Mouse (Mus musculus): ENCODE measurements around the gene Dync1li2. TPM values are rescaled to one million over a fixed set of nuclear protein-coding genes. Genes with fewer than 3 reads are reported as not detected.

Gene Dync1li2
- total RNA-seq, 2 experiments from 2014 or later = 272 to 275 TPM

DNA sequence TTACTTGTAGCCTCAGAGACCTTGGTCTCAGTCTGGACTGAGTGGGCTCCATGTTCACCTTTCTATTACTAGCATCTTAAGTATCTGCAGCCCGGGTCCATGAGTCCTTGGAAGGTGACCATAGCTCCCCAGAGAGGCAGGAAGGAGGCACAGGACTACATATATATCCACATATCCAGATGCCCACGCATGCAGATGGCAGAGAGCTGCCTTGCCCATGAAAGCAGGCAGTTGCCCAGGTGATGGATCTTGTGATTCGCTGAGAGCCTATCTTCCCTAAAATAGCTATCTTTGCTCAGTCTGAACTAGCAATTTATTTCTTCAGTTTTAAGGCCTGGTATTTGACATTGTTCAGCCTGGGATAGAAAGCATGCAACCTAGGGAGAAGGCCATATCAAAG lies 31.4 kb downstream of the Dync1li2 start:
- H3K27ac ChIP-seq = peak overlapping the region; percentile 89
- no peak overlapping the region for H3K4me3 ChIP-seq
- DNase-seq (ENCODE audit: low spot score in 2 of 2) = peak; percentile 52 to 67
- no peak for TF ChIP-seq CTCF (conservative IDR thresholded peaks at IDR 0.05)

DNA sequence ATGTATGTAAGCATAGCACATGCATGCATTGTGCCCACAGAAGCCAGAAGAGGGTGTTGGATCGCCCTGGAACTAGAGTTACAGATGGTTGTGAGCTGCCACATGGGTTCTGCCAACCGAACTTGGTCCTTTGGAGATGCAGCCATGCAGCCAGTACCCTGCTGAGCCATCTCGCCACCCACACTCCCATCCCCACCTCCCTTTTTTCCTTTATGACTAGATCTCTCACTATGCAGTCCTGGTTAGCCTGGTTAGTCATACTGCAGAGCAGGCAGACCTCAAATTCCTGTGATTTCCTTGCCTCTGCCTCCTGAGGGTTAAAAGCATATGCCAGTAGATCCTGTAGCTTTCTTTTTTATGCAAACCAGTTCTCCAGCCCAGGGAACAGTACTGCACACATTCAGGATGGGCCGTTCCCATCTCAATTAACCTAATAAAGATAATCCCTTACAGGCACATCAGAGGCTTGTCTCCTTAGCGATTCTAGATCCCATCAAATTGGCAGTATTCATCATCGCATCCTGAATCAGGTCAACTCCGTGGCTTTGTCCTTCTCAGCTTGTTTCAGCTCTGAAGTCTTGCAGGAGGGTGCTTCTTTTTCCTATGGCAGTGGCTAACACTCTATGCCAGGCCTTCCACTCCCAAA lies 32.1 kb downstream of the Dync1li2 start:
- no peak overlapping the region for H3K4me3 ChIP-seq
- peak; percentile 27 to 54 for DNase-seq (ENCODE audit: low spot score in 2 of 2)
- H3K27ac ChIP-seq = peak overlapping the region; percentile 89
- no peak; the same call in 1 of the 2 replicates for TF ChIP-seq CTCF (conservative IDR thresholded peaks at IDR 0.05)

DNA sequence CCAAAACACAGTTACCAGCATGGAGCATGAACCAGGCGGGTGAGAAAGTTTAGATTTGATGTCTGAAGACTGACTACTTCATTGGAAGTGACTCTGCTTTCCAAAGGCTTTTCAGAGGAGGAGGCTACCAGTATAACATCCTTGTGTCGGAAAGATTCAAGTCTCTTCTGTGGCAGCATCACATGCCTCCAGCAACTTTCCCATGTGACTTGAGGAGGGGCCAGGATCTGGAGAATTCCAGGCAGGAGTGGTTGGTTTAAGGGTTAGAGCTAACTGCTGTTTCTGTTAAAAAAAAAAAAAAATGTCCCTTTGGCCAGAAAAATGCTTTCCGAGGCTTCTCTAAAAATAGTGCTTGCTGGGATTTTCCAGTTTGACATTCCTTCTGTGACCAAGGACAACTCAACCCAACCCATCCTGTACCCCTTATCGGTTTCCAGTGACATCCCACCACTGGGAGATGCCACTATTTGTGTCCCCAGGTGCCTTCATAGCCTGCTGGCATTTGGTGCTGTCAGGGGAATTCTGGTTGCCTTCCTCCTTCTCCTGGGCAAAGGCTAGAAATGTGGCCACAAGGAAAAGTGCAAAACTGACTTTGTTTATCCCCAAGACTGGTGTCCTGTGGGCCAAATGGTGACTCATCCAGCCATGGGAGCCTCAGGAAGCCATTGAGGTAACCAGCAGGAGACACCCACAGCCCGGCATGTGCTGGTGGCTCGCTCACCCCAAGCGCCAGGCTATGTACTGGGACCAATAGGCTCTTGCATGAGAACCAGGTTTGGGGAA lies 34.3 kb downstream of the Dync1li2 start:
- no peak overlapping the region for H3K4me3 ChIP-seq
- no peak overlapping the region for H3K27ac ChIP-seq
- DNase-seq (ENCODE audit: low spot score in 2 of 2) = no peak
- no peak for TF ChIP-seq CTCF (conservative IDR thresholded peaks at IDR 0.05)

DNA sequence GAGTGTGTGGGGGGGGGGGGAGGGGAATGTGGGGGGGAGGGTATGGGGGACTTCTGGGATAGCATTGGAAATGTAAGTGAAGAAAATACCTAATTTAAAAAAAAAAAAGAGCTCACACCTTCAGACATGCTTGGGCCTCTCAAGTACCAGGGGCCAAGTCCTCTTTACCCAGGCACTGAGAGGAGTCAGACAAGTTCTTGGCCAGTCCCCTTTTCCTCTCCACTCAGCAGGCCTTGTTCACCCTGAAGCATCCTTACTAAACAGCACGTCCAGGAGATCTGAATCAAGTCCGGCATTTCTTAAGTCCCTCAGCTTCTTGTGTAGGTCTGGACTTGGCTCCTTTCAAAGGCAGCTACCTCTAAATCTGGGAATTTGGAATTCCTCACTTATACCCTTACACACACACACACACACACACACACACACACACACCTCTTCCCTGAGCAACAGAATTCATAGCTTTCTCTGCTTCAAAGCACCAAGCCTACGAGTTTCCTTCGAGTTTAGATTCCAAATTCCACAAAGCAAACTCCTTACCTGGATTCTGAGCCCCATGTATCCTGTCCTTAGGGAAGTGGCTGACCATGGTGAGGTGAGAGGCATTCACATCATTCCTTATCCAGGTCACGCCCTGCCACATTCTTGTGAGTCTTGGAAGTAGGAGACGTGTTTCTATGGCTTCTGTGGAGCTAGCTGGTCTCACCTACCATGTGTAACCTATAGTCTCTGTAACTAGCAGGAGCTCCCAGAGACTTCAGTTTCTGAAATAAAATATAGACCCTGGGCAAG lies 36.3 kb downstream of the Dync1li2 start:
- no peak for TF ChIP-seq CTCF (conservative IDR thresholded peaks at IDR 0.05)
- Histone ChIP-seq H3K27ac (no peak overlapping the region), H3K4me3 (no peak overlapping the region)
- no peak for DNase-seq (ENCODE audit: low spot score in 2 of 2)

DNA sequence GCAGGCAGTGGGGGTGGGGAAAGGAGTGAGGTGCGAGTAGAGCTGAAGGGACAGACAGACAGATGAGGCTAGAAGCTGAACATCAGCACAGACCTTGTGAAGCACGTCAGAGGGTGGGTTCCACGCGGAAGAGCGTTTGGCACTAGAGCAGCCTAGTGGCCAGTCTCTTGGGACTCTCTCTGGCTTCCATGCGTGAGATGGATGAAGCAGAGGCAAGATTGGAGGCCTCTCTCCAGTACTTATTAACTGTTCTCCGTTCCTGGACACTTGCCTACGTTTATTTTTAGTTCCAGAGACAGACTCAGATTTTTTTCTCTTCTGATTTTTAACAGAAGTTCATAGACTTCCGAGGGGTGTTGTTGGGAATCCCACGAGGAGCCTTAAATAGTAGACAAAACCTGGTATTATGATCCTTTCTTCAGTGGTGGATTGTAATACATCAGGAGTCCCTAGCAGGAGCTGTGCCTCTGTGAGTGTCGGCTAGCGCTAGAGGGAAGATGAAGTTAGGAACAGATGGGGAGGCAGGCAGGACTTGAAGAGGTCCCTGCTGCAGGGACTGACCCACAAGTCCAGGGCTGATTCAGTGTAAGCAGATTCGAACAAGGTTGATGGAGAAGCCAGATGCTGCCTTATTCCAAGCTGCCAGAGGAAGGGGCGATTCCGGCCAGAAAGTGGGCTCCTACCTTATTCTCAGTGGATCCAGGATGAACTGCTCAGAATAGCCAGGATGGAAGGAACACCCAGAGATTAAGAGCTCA lies 37.2 kb downstream of the Dync1li2 start:
- no peak overlapping the region for H3K27ac ChIP-seq
- no peak for TF ChIP-seq CTCF (conservative IDR thresholded peaks at IDR 0.05)
- no peak overlapping the region for H3K4me3 ChIP-seq
- no peak for DNase-seq (ENCODE audit: low spot score in 2 of 2)

DNA sequence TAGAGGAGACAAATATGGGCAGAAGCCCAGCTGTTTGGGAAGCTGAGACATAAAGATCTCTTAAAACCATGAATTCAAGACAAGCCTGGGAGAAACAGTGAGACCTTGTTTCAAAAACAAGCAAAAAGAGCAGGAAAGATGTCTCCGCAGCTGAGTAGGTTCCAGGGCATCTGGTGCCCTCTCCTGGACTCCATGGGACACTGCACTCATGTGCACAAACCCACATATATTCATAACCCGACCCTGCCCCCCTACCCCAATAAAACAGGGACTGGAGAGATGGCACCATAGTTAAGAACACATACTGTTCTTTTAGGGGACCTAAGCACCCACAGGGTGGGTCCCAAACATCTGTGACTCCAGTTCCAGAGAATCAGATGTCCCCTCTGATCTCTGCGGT lies 39.3 kb downstream of the Dync1li2 start:
- Histone ChIP-seq H3K27ac (no peak overlapping the region), H3K4me3 (no peak overlapping the region)
- no peak for DNase-seq (ENCODE audit: low spot score in 2 of 2)
- peak; percentile 68 for TF ChIP-seq CTCF (conservative IDR thresholded peaks at IDR 0.05)

DNA sequence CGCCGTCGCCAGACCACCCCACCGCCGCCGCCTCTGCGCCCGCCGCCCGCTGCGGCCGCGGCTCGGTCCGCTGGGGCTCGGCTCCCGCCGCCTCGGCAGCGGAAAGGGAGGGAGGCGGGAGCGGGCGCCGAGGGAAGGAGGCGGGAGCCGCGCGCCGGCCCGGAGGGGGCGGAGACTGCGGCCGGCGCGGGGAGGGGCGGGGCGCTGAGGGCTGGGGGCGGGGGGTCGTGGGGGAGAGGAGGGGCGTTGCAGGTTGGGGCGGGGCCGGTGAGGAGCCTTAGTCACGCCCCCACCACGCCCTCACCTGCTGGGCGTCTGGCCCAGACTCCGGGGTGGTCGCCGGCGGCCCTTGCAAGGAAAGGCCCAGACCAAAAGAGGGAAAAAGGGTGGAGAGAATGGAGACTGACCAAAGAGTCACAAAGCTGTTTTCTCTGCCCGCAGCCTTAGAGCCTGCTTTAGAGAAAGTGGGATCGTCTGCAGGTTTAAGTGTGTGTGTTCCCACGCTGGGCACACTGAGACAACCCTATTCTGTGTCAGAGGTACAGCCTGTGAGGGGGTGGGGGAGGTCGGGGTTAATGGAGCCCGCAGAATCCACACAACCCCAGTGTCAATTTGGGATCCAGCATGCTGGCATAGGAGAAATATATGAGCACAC lies 47.0 kb downstream of the Dync1li2 start, which contains the start of gene Cmtm4:
Gene Cmtm4 (minus strand): TSS at position 105 of the 655 bp plus-strand sequence.
- DNase-seq (ENCODE audit: low spot score in 2 of 2) = peak in 1 of 2 experiments; percentile 53
- no peak for TF ChIP-seq CTCF (conservative IDR thresholded peaks at IDR 0.05)

DNA sequence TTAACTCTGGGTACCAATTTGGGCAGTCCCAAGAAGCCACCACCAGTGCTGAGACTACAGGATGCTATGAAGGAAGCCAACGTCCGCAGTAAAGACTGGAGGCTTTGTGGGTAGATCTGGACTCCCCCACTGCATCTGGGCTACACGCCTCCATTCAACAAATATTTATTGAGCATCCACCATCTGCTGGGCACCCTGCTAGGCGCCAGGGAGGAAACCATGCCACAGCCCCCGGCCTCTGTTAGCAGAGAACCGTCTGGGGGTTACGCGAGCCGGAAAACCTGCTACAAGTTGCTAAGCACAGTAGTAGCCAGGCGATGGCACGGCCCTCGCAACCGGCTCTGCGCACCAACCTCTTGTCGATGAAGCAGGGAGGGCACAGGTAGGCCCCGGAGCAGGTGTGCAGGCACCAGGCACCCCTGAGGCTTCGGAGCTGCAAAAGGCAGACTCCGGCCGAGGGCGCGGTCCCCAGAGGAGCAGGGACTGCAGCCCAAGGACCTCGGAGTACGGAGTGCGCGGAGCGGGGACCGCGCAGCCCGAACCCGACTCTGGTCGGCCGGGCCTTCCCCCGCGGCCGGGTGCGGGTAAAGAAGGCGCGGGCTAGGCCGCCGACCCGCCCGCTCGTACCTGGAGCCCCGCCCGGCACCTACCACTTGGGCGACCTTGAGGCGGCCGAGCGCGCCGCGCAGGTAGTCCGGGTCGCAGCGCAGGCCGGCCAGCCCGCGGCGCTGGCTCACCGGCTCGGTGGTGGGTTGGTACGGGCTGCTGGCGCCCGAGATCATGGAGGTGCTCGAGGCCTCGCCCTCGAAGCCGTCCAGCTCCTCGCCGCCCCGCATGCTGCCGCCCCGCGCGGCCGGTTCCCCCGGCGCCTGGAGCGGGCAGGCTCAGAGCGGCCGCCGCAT lies 47.8 kb downstream of the Dync1li2 start:
- Histone ChIP-seq H3K4me3 (peak overlapping the region; percentile 89), H3K27ac (peak overlapping the region; percentile 91)
- TF ChIP-seq CTCF (conservative IDR thresholded peaks at IDR 0.05) = no peak
- peak; percentile 38 to 41 for DNase-seq (ENCODE audit: low spot score in 2 of 2)

More for the DNA sequence above, 47.0 kb downstream of the Dync1li2 start, which contains the start of gene Cmtm4:
- H3K27ac ChIP-seq = peak within 1 kb of the TSS; percentile 91
- H3K4me3 ChIP-seq = peak within 1 kb of the TSS; percentile 89

DNA sequence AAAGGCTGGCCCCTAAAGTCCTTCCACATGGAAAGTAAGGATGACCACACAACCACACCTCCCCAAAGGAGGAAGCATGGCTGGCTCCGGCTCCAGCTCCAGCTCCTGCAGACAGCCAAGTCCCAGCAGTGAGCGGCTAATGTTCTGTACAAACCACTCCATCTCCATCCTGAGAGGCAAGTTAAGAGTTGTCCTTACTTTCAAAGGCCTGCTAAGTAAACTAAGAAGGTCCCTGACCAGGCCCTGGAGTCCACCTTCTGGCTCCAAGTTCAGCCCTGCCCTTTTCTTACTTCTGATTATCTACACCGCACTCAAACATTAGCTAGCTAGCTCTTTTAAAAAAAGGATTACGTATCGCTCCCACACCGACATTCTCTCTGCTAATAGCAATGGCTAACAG lies 49.1 kb downstream of the Dync1li2 start:
- Histone ChIP-seq H3K27ac (no peak overlapping the region), H3K4me3 (peak overlapping the region; percentile 89)
- TF ChIP-seq CTCF (conservative IDR thresholded peaks at IDR 0.05) = no peak
- no peak for DNase-seq (ENCODE audit: low spot score in 2 of 2)

DNA sequence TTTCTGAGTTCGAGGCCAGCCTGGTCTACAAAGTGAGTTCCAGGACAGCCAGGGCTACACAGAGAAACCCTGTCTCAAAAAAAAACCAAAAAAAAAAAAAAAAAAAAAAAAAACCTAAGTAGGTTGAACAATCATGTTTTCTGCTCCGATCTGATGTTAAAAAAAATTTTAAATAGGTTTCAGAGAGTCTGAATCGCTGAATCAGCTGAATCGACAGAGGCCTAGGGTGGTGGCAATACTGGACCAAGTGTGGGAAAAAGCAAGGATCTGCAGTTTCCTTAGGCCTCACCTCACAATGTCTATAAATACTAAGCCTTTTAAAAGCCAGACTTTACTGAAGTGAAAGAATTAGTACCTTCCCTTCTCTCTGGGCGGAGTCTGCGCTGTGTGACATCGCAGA lies 49.7 kb downstream of the Dync1li2 start:
- no peak for TF ChIP-seq CTCF (conservative IDR thresholded peaks at IDR 0.05)
- no peak overlapping the region for H3K4me3 ChIP-seq
- DNase-seq (ENCODE audit: low spot score in 2 of 2) = no peak
- no peak overlapping the region for H3K27ac ChIP-seq

DNA sequence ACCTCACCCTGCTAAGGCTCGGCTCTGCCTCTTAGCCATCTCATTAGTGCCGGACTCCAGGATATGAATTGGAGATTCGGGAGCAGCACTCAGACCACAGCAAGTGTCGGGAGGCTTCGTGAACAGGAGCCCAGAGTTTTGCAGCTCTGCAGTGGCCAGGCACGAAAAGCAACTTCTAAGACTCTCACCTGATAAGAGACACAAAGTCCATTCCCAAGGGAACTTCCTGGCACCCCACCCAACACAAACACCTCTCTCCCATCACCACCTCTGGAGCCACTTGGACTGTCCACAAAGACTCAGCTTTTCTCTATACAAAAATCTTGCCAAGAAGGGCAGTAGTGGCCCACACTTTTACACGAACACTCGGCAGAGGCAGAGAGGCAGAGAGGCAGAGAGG lies 52.6 kb downstream of the Dync1li2 start:
- TF ChIP-seq CTCF (conservative IDR thresholded peaks at IDR 0.05) = no peak
- Histone ChIP-seq H3K27ac (no peak overlapping the region), H3K4me3 (no peak overlapping the region)
- DNase-seq (ENCODE audit: low spot score in 2 of 2) = no peak

All from layer of hippocampus, adult 2 months (tissue).